Mouse (Mus musculus): ENCODE results near the gene Rab23.
"Not testable (repeated sequence)": the region's sequence is repeated elsewhere in the genome, so short reads cannot be mapped to it uniquely, and the experiment has no call there.

Gene Rab23

GRCm38 (mm10) chr1:33733044-33733443 is 13.4 kb downstream of the Rab23 start:
- DNase-seq (ENCODE audit: low read depth, low spot score): no peak

DNA sequence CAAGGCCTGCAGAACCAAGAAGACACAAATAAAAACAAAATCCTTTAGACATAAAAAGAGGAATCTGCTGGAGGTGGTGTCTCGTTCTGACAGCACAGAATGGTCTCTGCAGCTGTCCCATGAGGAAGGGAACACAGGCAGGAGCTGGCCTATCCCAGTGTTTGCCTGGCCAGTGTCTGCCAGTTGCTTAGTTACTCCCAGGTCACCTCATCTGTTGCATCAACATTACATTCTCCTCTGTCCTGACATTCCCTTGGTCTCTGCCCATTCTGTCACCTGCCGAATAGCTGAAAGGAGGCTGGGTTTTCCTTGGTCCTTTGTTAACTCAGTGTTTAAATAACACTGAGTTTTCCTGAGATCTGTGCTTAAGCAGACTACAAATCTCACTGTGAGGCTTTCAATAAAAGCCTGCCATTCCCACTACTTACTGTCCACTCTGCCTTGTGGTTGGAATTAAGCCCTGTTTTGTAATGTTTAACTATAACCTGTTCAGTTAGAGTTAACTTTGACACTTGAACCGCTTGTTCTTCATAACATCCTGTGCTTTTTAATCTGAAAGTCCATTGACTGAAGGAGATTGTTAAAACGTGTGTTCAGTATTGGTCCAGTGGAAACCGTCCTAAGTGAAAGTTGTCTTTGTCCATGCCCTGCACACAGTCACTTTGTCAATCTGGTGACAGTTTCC is 14.5 kb downstream of the Rab23 start:
- DNase-seq (ENCODE audit: low read depth, low spot score): no peak

DNA sequence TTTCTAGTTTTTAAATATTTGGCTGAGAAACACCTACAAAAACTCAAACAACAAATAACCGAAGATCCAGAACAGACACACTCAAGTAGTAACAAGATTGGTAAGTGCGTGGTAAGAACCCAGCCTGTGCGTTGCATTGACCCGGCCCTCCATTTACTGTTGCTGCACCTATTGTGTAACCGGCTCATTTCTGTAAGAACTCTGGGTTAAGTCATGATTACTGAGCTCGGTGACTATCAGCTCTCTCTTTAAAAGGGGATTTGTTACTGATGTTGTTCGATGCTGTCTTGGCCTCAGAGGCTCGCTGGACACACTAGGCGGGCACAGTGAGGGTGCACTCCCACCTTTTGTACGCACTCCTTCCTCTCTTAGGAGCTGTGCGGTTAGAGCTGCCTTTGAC is 18.6 kb downstream of the Rab23 start:
- DNase-seq (ENCODE audit: low read depth, low spot score): no peak

- no peak for DNase-seq (ENCODE audit: low read depth, low spot score)
Measured at GRCm38 (mm10) chr1:33738681-33739278, 19.1 kb downstream of the Rab23 start.

GRCm38 (mm10) chr1:33739302-33739701 is 19.6 kb downstream of the Rab23 start:
- peak; percentile 81 for DNase-seq (ENCODE audit: low read depth, low spot score)

GRCm38 (mm10) chr1:33742903-33743302 is 23.2 kb downstream of the Rab23 start:
- DNase-seq (ENCODE audit: low read depth, low spot score): peak; percentile 74

DNA sequence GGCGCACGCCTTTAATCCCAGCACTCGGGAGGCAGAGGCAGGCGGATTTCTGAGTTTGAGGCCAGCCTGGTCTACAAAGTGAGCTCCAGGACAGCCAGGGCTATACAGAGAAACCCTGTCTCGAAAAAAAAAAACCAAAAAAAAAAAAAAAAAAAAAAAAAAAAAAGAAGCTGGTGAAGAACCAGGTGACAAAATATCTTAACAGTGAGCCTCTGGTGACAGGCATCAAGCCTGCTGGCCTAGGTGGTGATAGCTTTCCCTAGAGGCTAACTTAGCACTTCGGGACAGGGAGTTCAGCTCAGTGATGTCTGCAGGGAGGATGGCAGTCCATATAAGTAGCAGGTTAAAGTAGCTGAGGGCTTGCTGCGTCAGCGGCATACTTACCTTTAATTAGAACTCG is 25.1 kb downstream of the Rab23 start:
- not testable (repeated sequence) for DNase-seq (ENCODE audit: low read depth, low spot score)

GRCm38 (mm10) chr1:33745901-33746300 is 26.2 kb downstream of the Rab23 start:
- DNase-seq (ENCODE audit: low read depth, low spot score): no peak

DNA sequence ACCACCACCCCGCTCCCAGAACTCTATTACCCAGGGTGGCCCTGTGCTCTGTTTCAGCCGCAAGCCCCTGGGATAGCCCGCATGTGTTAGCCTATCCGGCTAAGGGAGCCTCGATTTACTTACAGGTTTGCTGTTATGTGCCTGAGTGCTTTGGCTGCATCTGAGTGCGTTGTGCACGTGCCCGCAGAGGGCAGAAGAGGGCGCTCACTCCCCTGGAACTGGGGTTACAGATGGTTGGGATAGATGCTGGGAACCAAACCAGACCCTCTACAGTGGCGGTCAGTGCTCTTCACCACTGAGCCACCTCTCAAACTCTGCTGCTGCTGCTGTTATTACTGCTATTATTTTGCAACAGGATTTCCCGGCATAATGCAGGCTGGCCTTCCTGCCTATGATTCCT is 29.4 kb downstream of the Rab23 start:
- DNase-seq (ENCODE audit: low read depth, low spot score): no peak

- DNase-seq (ENCODE audit: low read depth, low spot score): not testable (repeated sequence)
Measured at GRCm38 (mm10) chr1:33749709-33750108, 30.0 kb downstream of the Rab23 start.

- DNase-seq (ENCODE audit: low read depth, low spot score): no peak
Measured at GRCm38 (mm10) chr1:33751283-33751682, 31.6 kb downstream of the Rab23 start.

GRCm38 (mm10) chr1:33754089-33754488 is 34.4 kb downstream of the Rab23 start:
- DNase-seq (ENCODE audit: low read depth, low spot score): no peak

DNA sequence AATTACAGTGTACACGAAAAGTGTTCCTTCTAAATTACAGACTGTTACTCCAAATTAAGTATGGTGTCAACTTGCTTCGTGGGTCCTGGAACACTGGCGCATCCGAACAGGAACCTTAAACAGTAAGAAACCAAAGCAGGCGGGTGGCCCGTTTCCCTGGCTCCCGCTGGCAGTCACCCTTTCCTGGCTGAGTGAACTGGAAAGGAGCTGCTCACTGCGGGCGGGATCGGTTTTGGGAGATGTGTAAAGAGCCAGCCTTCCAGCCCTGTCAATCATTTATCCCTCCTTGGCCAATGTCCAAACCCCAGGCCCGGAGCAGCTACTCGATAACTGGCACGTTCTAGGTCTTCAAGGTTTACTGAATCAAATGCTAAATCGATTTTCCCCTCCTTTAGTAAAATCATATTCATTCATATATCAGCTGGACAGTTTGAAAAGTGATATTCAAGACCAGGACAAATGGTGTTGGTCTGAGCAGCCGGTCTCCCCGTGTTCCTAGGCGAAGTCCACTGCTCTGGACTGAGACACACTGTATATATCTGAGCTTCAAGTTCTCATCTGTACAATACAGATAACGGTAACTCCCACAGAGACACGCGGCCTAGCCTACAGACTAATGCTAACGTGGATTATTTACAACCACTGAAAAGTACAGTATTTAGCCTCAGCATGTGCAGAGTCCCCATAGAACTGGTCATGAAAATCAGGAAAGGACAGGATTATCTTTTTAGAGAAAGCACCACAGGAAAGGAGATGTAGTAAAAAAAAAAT is 35.5 kb downstream of the Rab23 start:
- DNase-seq (ENCODE audit: low read depth, low spot score): no peak

DNA sequence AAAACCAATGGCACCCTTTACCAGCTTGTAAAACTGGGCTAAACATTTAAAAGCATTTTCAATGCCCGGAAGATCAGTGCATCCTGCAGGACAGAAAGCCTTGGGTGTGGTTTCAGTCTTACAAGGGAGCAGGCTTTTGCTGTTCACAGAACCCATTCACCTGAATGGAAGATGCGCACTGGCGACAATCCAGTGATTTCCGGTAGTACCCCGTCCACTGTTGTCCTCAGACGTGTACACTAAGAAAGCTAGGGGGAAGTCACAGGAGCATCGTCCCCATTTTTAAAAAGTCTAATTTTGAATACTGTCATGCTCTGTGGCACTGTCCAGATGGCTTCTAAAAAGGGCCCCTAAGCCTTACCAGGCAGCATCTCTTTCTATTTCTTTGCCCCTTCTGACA is 36.1 kb downstream of the Rab23 start:
- DNase-seq (ENCODE audit: low read depth, low spot score): no peak

GRCm38 (mm10) chr1:33756258-33757032 is 36.8 kb downstream of the Rab23 start:
- DNase-seq (ENCODE audit: low read depth, low spot score): no peak

DNA sequence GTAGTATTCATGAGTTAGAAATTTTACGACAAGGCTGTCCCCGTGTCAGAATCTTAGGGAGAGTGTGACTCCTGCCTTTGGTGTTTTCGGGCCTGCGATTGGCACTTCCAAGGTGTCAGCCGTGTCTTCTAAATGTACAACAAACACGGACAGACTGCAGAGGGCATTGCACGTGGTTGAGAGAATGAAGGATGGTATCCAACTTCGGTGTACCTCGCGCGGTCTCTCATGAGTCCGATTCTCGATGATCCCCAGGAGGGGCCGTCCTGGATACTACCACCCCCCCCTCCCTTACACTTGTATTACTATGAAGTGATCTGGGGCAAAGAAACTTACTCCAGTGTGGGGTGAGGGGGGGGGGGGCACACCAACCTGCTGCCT is 37.3 kb downstream of the Rab23 start:
- DNase-seq (ENCODE audit: low read depth, low spot score): no peak

GRCm38 (mm10) chr1:33757491-33758041 is 37.9 kb downstream of the Rab23 start, which contains the start of gene Bag2:
TSS of gene Bag2 (minus strand) at chr1:33757795.
- no peak for DNase-seq (ENCODE audit: low read depth, low spot score)

DNA sequence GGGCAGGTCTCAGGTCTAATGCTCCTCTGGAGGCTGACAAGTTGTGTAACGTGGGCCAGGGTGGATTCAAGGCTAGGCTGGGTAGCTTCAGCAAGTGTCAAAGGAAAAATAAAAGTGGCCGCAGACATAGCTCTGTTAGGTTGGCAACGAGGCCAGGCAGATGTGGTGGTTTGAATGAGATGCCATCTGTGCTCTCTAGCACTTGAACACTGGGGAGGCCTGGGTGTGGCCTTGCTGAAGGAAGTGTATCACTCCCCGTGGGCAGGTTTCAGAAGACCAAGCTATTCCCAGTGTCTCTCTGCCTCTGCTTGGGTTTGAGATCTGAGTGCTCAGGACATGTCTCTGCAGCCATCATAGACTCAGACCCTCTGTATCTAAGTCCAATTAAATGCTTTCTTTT is 38.8 kb downstream of the Rab23 start:
- DNase-seq (ENCODE audit: low read depth, low spot score): no peak

DNA sequence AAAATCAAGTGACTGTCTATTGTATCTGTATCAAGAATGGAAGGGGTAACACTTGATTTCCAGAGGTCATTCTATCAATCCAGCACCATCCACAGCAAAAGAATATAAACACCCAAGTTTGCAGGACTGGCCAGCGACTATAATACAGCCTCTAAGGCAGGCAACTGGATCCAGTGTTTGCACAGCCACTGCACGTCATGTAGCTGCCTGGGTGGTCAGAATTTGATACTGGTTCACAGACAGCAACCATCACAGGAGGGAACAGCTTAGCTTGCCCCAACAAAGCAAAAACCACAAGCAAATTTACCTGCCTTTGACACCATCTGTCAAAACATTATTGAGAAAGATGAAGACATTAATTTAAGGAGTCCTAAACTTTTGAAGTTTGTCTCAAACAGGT is 44.1 kb downstream of the Rab23 start:
- DNase-seq (ENCODE audit: low read depth, low spot score): no peak

GRCm38 (mm10) chr1:33765468-33766080 is 45.9 kb downstream of the Rab23 start:
- no peak for DNase-seq (ENCODE audit: low read depth, low spot score)
